Mouse (Mus musculus): ENCODE results near the gene Hsd11b2.
A peak's percentile ranks its signal among the peaks of the same experiment; 100 is the strongest.

The Hsd11b2 gene

GRCm38 (mm10) chr8:105484030-105484368, 34.6 kb upstream of the Hsd11b2 start:
- DNase-seq (ENCODE audit: low read depth, low spot score) = no peak

- peak; percentile 52 for DNase-seq (ENCODE audit: low read depth, low spot score)
These were observed 34.2 kb upstream of the Hsd11b2 start for GRCm38 (mm10) chr8:105484392-105484791.

- no peak for DNase-seq (ENCODE audit: low read depth, low spot score)
These were observed 30.5 kb upstream of the Hsd11b2 start for GRCm38 (mm10) chr8:105488082-105488481.

- DNase-seq (ENCODE audit: low read depth, low spot score) = no peak
These were observed 29.3 kb upstream of the Hsd11b2 start for GRCm38 (mm10) chr8:105489281-105489680.

- DNase-seq (ENCODE audit: low read depth, low spot score) = no peak
These were observed 25.1 kb upstream of the Hsd11b2 start for GRCm38 (mm10) chr8:105493495-105493894.

GRCm38 (mm10) chr8:105494566-105494965, 24.0 kb upstream of the Hsd11b2 start:
- DNase-seq (ENCODE audit: low read depth, low spot score) = no peak

GRCm38 (mm10) chr8:105495350-105496302, 22.9 kb upstream of the Hsd11b2 start:
- DNase-seq (ENCODE audit: low read depth, low spot score) = no peak

GRCm38 (mm10) chr8:105496439-105497180, 21.9 kb upstream of the Hsd11b2 start, which contains the start of gene Zdhhc1:
Gene Zdhhc1 (minus strand): TSS chr8:105496902.
- DNase-seq (ENCODE audit: low read depth, low spot score) = peak; percentile 85

GRCm38 (mm10) chr8:105499787-105500186, 18.8 kb upstream of the Hsd11b2 start:
- DNase-seq (ENCODE audit: low read depth, low spot score) = no peak

- no peak for DNase-seq (ENCODE audit: low read depth, low spot score)
These were observed 13.9 kb upstream of the Hsd11b2 start for GRCm38 (mm10) chr8:105504617-105505016.

GRCm38 (mm10) chr8:105506977-105507376, 11.6 kb upstream of the Hsd11b2 start:
- no peak for DNase-seq (ENCODE audit: low read depth, low spot score)

- DNase-seq (ENCODE audit: low read depth, low spot score) = no peak
These were observed 9.8 kb upstream of the Hsd11b2 start for GRCm38 (mm10) chr8:105508758-105509157.

- DNase-seq (ENCODE audit: low read depth, low spot score) = no peak
These were observed 8.4 kb upstream of the Hsd11b2 start for GRCm38 (mm10) chr8:105509997-105510735.

- no peak for DNase-seq (ENCODE audit: low read depth, low spot score)
These were observed 4.4 kb upstream of the Hsd11b2 start for GRCm38 (mm10) chr8:105514194-105514593.

- DNase-seq (ENCODE audit: low read depth, low spot score) = peak; percentile 40
These were observed 3.9 kb upstream of the Hsd11b2 start for GRCm38 (mm10) chr8:105514656-105515055.

GRCm38 (mm10) chr8:105516018-105516645, 2.4 kb upstream of the Hsd11b2 start:
- DNase-seq (ENCODE audit: low read depth, low spot score) = peak; percentile 97

GRCm38 (mm10) chr8:105517346-105517745, 1.2 kb upstream of the Hsd11b2 start:
- DNase-seq (ENCODE audit: low read depth, low spot score) = no peak

- no peak for DNase-seq (ENCODE audit: low read depth, low spot score)
These were observed 1.0 kb downstream of the Hsd11b2 start for GRCm38 (mm10) chr8:105519591-105519990.

GRCm38 (mm10) chr8:105520521-105520920, 2.0 kb downstream of the Hsd11b2 start:
- DNase-seq (ENCODE audit: low read depth, low spot score) = no peak

- no peak for DNase-seq (ENCODE audit: low read depth, low spot score)
These were observed 2.5 kb downstream of the Hsd11b2 start for GRCm38 (mm10) chr8:105521061-105521460.

GRCm38 (mm10) chr8:105521995-105522769, 3.6 kb downstream of the Hsd11b2 start:
- DNase-seq (ENCODE audit: low read depth, low spot score) = no peak

Measured in ZHBTc4 (cell line).